Mouse (Mus musculus) limb, embryonic 13.5 days (tissue): Measurements from ENCODE around the gene Meis2. TPM values are rescaled to one million over a fixed set of nuclear protein-coding genes. Genes with fewer than 3 reads are reported as not detected.

ENCODE experiments used
- ATAC-seq: fragments of 200-750 bp; cut with Nextera tagmentation; 2 replicates; pipeline ENCODE4 v1.8.0; 2017; ENCODE audit warnings: low read depth, moderate number of reproducible peaks, moderate TSS enrichment; ENCODE audit not compliant: low FRiP score
- H3K27ac ChIP-seq: fragments of 300-500 bp; sonication (generic); 2 replicates; pipeline ENCODE4 v1.5.1; 2015; ENCODE audit warnings: inconsistent platforms, mild to moderate bottlenecking, moderate library complexity
- H3K27me3 ChIP-seq: fragments of 300-500 bp; sonication (generic); 2 replicates; pipeline ENCODE4 v1.6.1; 2015; ENCODE audit warnings: mild to moderate bottlenecking, inconsistent platforms
- H3K36me3 ChIP-seq: fragments of 300-500 bp; sonication (generic); 2 replicates; pipeline ENCODE4 v1.6.1; 2015; ENCODE audit warnings: inconsistent platforms, mild to moderate bottlenecking, moderate library complexity
- H3K4me1 ChIP-seq: fragments of 300-500 bp; sonication (generic); 2 replicates; pipeline ENCODE4 v1.6.1; 2015; ENCODE audit warnings: inconsistent platforms
- H3K4me2 ChIP-seq: fragments of 300-500 bp; sonication (generic); replicated peaks from 2 replicates; pipeline ENCODE4 v1.6.1; 2015; ENCODE audit warnings: inconsistent platforms, mild to moderate bottlenecking, moderate library complexity
- H3K4me3 ChIP-seq: fragments of 300-500 bp; sonication (generic); 2 replicates; pipeline ENCODE4 v1.5.1; 2015; ENCODE audit warnings: moderate library complexity, mild to moderate bottlenecking, inconsistent platforms
- H3K9ac ChIP-seq: fragments of 300-500 bp; sonication (generic); 2 replicates; pipeline ENCODE4 v1.6.1; 2015; ENCODE audit warnings: mild to moderate bottlenecking, inconsistent platforms
- H3K9me3 ChIP-seq: fragments of 300-500 bp; sonication (generic); 2 replicates; pipeline ENCODE4 v1.6.1; 2016; ENCODE audit warnings: inconsistent platforms
- WGBS: fragments of 180-500 bp; shearing (Covaris S2); methylation state at CpG from one replicate; pipeline ENCODE4 v1.1.7; 2015; 5-methylcytosine and 5-hydroxymethylcytosine counted together
- polyA plus RNA-seq: library from polyadenylated mRNA; unstranded; fragments of >200 nt; fragmentation: Nextera tagmentation; extraction: Ambion mirVana; gene quantifications from 2 replicates; pipeline ENCODE4 v1.2.1, GENCODE M21; 2015

Gene Meis2
- polyA plus RNA-seq, 1 experiment from 2014 or later = 18.6 TPM

DNA sequence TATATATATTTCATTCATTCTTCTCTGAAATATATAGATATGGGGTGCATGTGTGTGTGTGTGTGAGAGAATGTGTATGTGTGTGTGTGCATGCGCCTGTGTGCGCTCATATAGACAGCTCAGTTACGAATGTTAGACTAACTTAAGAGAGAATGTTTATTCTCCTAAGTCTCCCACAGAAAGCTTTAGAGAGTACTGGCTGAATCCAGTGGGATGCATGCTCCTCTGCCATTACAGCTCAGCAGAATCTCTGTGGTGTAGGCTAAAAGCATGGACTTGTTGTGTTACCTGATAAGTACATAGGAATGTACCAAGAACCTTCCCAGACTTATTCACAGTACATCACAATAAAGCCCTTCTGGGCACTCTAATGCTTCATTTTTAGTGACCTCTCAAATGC is 55.6 kb downstream of the Meis2 start:
- H3K36me3 ChIP-seq = no peaks in the 10 kb centered on the region
- peaks cover 21% of the 10 kb centered on the region for H3K27me3 ChIP-seq
- H3K9me3 ChIP-seq = no peaks in the 10 kb centered on the region
- no peak for ATAC-seq
- H3K27ac ChIP-seq = no peak overlapping the region
- 83% methylated on average over 3 of the region's 3 CpGs for WGBS
- no peak overlapping the region for H3K4me3 ChIP-seq
- peaks cover 9% of the 10 kb centered on the region for H3K4me1 ChIP-seq
- no peak overlapping the region for H3K4me2 ChIP-seq
- H3K9ac ChIP-seq = no peak overlapping the region

DNA sequence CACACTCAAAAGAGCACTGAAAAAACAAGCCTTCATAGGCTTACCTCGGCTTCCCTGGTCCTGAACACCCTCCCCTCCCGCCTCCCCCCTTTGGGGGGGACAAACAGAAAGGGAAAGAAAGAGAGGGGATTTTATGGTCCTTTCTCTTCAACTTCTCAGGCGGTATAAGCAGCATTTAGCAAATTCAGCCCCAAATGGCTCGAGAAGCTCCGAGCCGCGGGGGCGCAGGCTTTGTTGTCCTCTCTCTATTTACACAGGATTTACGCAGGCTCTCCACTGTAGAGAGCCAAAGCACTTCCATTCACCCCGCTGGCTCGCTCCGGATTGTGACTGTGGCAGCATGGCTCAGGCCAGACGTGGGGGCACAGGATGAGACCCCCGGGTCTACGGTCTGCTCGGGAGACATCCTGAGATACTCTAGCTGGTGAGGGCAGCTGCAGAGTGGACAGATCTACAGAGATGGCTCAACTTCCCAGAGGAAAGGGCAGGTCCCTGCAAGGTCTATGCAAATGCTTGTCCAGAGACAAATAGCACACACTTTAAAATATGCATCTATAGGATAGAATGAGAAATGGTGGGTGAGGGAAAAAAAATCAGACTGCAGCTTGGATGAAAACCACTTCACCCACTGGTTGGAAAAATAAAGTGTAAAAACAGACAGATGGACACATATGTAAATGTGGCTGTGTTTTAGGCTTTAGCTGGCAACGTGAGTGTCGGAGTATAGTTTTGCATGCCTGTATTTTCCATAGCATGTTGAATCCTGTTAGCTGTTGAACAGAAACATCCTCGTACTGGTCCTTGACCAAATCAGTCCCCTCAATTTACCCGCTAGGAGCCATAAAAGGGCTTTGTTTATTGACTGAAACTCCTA is 56.3 kb downstream of the Meis2 start:
- H3K4me3 ChIP-seq = peak overlapping the region; percentile 37
- H3K36me3 ChIP-seq = no peaks in the 10 kb centered on the region
- no peak overlapping the region for H3K27ac ChIP-seq
- ATAC-seq = 0 out of 2 replicates have a peak, but pooled peaks have one; percentile 32
- H3K4me2 ChIP-seq = peak overlapping the region; percentile 63
- H3K9me3 ChIP-seq = no peaks in the 10 kb centered on the region
- H3K4me1 ChIP-seq = peaks cover 9% of the 10 kb centered on the region
- peaks cover 26% of the 10 kb centered on the region for H3K27me3 ChIP-seq
- WGBS = 20% methylated on average over 20 of the region's 20 CpGs
- H3K9ac ChIP-seq = peak overlapping the region; percentile 57

DNA sequence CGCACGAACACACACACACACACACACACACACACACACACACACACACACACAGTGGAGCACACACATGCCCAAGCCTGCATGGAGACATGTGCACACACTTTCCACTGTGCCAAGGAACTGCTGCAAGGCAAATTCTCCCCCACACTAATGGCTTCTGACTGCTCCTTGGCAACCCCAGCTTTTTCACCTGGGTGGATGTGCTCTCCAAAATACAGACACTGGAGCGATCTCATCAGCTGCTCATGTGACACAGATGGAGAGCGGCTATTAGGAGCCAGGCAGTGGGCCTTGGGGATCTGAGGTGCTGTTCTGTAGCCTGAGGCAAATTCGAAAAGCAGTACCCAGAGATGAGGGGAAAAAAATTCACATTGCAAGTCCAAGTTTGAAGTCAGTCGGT is 63.3 kb downstream of the Meis2 start:
- no peak overlapping the region for H3K9ac ChIP-seq
- 70% methylated on average over 6 of the region's 6 CpGs for WGBS
- no peak overlapping the region for H3K4me3 ChIP-seq
- no peaks in the 10 kb centered on the region for H3K36me3 ChIP-seq
- H3K27ac ChIP-seq = no peak overlapping the region
- ATAC-seq = no peak
- no peak overlapping the region for H3K4me2 ChIP-seq
- H3K9me3 ChIP-seq = no peaks in the 10 kb centered on the region
- H3K4me1 ChIP-seq = peaks cover 7% of the 10 kb centered on the region; the same call in 1 of the 2 replicates
- peaks cover 30% of the 10 kb centered on the region for H3K27me3 ChIP-seq

DNA sequence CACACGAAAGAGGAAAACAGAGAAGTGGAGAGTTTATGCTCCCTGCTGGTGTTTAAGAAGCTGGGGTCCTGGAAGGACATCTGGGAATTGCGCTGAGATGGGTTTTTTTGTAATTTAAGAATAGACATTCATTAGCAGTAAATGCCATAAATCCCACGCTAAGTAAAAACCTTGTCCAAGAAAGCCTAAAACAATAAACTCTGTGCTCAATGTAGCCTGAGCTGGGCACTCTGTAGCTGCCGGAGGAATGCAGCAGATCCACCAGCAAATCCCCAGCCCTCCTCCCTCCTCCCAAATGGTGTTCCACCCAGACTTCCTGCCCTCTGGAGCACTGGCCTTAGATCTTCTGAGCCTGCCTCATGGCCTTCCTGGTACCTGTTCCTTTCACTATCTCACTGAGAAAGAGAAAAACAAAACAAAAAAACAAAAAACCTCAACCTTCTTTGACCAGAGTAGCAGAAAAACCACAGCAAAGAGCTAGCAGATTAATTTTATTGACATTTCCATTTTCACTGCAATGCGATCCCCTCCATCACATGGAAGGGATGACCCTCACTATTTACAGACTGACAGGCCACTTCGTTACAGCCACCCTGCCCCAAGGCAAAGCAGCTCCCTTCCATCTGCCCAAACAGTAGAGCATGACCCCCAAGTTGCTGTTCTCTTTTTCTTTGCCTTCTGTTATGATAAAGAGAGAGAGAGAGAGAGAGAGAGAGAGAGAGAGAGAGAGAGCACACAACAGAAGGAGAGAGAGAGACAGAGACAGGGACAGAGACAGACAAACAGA is 64.1 kb downstream of the Meis2 start:
- WGBS = 24% methylated on average over 6 of the region's 6 CpGs
- Histone ChIP-seq H3K36me3 (no peaks in the 10 kb centered on the region), H3K4me3 (no peak overlapping the region), H3K27me3 (peaks cover 32% of the 10 kb centered on the region), H3K9ac (no peak overlapping the region), H3K9me3 (no peaks in the 10 kb centered on the region), H3K4me2 (no peak overlapping the region), H3K4me1 (peaks cover 7% of the 10 kb centered on the region; the same call in 1 of the 2 replicates), H3K27ac (no peak overlapping the region)
- no peak for ATAC-seq

DNA sequence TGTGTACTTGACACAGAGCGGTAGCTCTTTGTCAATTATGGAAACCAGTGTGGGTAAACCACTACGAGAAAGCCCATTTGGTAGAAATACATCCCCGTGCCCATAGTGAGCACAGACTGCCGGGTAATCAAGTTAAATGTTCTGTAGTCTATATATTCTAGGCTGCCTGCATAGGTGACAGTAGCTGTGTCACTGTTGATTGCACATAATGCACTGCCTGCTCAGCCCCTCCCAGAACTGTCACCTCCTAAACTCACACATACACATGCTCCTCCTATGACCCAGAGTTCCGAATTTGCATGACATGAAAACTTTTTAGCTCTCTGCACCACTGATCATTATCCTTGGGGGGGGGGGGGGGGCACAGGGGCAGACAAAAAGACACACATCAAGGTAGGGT is 65.1 kb downstream of the Meis2 start:
- no peak for ATAC-seq
- Histone ChIP-seq H3K9ac (no peak overlapping the region), H3K4me3 (no peak overlapping the region), H3K27me3 (peaks cover 32% of the 10 kb centered on the region), H3K27ac (no peak overlapping the region), H3K4me2 (no peak overlapping the region), H3K4me1 (peaks cover 7% of the 10 kb centered on the region; the same call in 1 of the 2 replicates), H3K9me3 (no peaks in the 10 kb centered on the region), H3K36me3 (no peaks in the 10 kb centered on the region)
- WGBS = 69% methylated on average over 5 of the region's 5 CpGs

DNA sequence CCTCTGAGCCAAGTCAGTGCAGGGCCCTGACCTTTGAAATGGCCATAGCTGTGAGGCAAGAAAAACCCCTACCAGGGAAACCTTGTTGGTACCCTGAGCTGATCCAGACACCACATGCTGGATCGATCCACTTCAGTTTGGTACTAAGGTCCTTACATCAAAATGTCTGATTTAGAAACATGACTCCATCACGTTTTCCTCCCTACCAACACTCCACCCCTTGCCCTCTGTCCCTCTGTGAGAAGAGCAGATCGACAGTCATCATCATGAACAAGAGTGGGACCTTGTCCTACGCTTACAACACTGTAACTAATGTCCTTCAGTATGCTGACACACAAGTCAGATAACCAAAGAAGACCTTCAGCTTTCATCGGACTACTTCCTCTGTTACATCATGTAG is 66.8 kb downstream of the Meis2 start:
- WGBS = 80% methylated on average over 5 of the region's 5 CpGs
- Histone ChIP-seq H3K4me3 (no peak overlapping the region), H3K36me3 (no peaks in the 10 kb centered on the region), H3K9ac (no peak overlapping the region), H3K4me1 (peaks cover 7% of the 10 kb centered on the region; the same call in 1 of the 2 replicates), H3K27ac (no peak overlapping the region), H3K27me3 (peaks cover 28% of the 10 kb centered on the region), H3K4me2 (no peak overlapping the region), H3K9me3 (no peaks in the 10 kb centered on the region)
- ATAC-seq = no peak

DNA sequence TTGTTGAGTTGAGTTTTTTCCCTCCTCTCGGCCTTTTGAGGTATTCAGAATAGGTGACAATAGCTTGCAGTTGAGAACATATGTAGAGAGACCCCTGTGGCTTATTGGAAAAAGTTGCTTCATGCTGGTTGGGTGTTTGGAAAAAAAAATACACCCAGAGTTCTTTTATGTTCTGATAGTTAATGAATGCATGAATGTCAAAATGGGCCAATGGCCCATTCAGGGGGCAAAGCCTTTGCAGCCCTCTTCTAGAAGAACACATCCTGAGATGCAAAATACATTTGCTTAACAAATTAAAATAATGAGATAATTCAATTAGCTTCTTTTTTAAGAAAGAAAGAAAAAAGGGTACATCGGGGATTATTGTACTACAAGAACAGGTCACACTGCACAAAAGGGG is 69.2 kb downstream of the Meis2 start:
- H3K36me3 ChIP-seq = no peaks in the 10 kb centered on the region
- H3K9ac ChIP-seq = no peak overlapping the region
- peaks cover 21% of the 10 kb centered on the region for H3K27me3 ChIP-seq
- H3K4me1 ChIP-seq = peaks cover 3% of the 10 kb centered on the region; the same call in 1 of the 2 replicates
- no peak overlapping the region for H3K27ac ChIP-seq
- WGBS = 86% methylated on average over 2 of the region's 2 CpGs
- no peak overlapping the region for H3K4me2 ChIP-seq
- no peaks in the 10 kb centered on the region for H3K9me3 ChIP-seq
- ATAC-seq = no peak
- H3K4me3 ChIP-seq = no peak overlapping the region

DNA sequence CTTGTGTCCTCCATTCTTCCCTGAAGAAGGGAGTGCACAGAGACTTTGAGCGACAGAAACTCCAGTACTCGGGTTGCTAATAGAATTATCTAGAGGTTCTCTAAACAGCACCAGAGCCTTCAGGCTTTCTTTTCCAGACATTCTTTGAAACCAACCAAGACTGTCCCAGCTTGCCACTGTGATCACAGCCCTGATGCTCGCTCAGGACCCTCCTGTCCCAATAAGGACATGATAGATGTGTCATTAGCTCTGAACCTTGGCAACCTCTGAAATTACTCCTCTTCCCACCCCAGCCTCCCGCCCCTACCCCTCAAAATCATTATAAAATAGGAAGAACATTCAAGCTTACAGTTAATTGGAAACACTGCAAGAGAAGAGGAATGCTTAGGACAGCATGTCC is 71.8 kb downstream of the Meis2 start:
- Histone ChIP-seq H3K9me3 (no peaks in the 10 kb centered on the region), H3K4me2 (no peak overlapping the region), H3K4me3 (no peak overlapping the region), H3K9ac (no peak overlapping the region), H3K36me3 (no peaks in the 10 kb centered on the region), H3K27ac (no peak overlapping the region), H3K27me3 (peaks cover 11% of the 10 kb centered on the region), H3K4me1 (no peaks in the 10 kb centered on the region)
- WGBS = 69% methylated on average over 4 of the region's 4 CpGs
- ATAC-seq = no peak

DNA sequence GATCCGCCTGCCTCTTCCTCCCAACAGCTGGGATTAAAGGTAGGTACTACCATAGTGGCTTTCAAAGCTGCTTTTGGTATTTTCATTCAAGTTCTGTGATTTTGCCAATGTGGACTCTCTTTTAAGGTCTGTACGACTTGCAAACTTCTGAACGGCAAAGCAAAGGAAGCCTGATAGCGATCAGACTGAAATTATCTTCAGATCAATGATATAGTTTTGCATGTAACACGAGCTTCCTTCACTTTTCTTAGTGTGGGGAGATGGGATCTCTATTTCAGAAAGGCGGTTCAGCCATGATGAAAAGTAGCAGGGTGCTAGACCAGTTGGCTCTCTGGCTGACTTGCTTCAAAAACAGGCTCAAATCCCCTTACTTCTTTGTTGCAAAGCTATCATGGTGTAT is 76.4 kb downstream of the Meis2 start:
- H3K27me3 ChIP-seq = no peaks in the 10 kb centered on the region
- no peak overlapping the region for H3K9ac ChIP-seq
- no peaks in the 10 kb centered on the region for H3K36me3 ChIP-seq
- H3K9me3 ChIP-seq = no peaks in the 10 kb centered on the region
- no peak overlapping the region for H3K4me2 ChIP-seq
- WGBS = 90% methylated on average over 6 of the region's 6 CpGs
- no peak overlapping the region for H3K4me3 ChIP-seq
- ATAC-seq = no peak
- no peak overlapping the region for H3K27ac ChIP-seq
- H3K4me1 ChIP-seq = no peaks in the 10 kb centered on the region

DNA sequence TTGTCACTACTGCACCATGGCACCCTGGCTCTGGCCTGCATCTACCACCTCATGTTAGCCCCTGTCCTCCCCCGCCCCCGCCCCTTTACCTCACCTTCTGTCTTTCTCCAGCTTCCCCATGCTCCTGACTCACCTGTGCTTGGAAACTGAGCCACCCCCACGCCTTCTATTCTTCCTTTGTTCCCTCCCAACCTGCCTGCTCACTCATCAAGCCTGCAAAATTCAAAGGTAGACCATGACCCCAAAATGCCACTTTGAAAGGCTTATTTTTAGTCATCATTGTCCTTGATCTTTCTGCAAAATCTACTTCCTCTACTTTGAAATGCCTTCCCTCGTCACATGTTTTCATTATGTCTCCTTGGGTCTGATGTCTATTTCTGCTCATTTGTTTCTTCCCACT is 77.2 kb downstream of the Meis2 start:
- H3K9me3 ChIP-seq = no peaks in the 10 kb centered on the region
- H3K4me2 ChIP-seq = no peak overlapping the region
- H3K4me3 ChIP-seq = no peak overlapping the region
- H3K4me1 ChIP-seq = no peaks in the 10 kb centered on the region
- no peak for ATAC-seq
- H3K9ac ChIP-seq = no peak overlapping the region
- WGBS = 84% methylated on average over 4 of the region's 4 CpGs
- no peak overlapping the region for H3K27ac ChIP-seq
- H3K27me3 ChIP-seq = no peaks in the 10 kb centered on the region
- H3K36me3 ChIP-seq = no peaks in the 10 kb centered on the region

DNA sequence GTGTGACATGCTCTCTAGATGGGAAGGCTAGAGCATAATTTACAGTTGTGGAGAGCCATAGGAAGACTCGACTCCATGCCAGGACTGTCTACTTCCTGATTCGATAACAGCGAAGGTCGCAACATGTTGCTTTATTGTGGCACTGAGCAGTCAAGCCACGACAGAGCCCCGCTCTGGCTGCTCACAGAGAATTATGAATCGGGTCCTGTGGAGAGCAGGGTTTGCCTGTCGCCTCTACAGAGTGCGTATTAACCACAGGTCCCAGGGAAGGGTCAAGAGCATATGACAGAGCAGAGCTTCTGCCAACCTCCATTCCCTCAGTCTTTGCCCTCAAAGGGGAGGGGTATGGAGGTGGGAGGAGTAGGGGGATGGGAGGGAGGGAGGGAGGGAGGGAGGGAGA is 80.7 kb downstream of the Meis2 start:
- Histone ChIP-seq H3K9me3 (no peaks in the 10 kb centered on the region), H3K9ac (no peak overlapping the region), H3K36me3 (no peaks in the 10 kb centered on the region), H3K27ac (no peak overlapping the region), H3K4me3 (no peak overlapping the region), H3K4me2 (no peak overlapping the region), H3K27me3 (no peaks in the 10 kb centered on the region), H3K4me1 (0 out of 2 replicates have a peak, but pooled peaks cover 3% of the 10 kb centered on the region)
- WGBS = 75% methylated on average over 9 of the region's 9 CpGs
- no peak for ATAC-seq

DNA sequence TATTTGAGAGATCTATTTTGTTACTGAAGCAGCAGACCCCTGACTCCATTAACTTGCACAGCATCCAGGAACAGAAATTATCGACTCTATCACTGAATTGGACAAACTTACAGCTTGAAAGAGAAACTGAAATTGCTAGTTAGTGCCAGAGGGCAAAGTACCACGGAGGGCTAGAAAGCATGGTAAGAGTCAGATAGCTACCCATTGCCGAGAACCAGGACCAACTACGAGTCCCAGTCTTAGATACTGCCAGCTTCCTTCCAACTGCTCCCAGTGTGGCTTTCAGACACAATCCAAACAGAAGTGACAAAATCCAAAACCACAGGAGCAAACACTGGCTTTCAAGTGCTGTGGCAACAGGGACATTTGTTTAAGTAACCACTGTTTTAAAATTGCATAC is 81.2 kb downstream of the Meis2 start:
- H3K4me1 ChIP-seq = peaks cover 7% of the 10 kb centered on the region; the same call in 1 of the 2 replicates
- no peaks in the 10 kb centered on the region for H3K9me3 ChIP-seq
- H3K4me2 ChIP-seq = no peak overlapping the region
- no peak overlapping the region for H3K4me3 ChIP-seq
- no peak overlapping the region for H3K9ac ChIP-seq
- H3K27ac ChIP-seq = no peak overlapping the region
- ATAC-seq = no peak
- H3K27me3 ChIP-seq = no peaks in the 10 kb centered on the region
- WGBS = 83% methylated on average over 4 of the region's 4 CpGs
- H3K36me3 ChIP-seq = no peaks in the 10 kb centered on the region
